Mouse (Mus musculus): Measurements from ENCODE around the gene Clip4.

GRCm38 (mm10) chr17:71752831-71753230 lies 15.4 kb upstream of the Clip4 start, which contains the start of gene Pcare:
- no peak for TF ChIP-seq MAFK (IDR thresholded peaks at IDR 0.05; ENCODE audit: insufficient replicate concordance, low read length)
- no peak for TF ChIP-seq ETS1 (conservative IDR thresholded peaks at IDR 0.05; ENCODE audit: low read depth, low read length)
- no peak for TF ChIP-seq USF1 (IDR thresholded peaks at IDR 0.05; ENCODE audit: low read depth, low read length)
- TF ChIP-seq CTCF (conservative IDR thresholded peaks at IDR 0.05 in 1 of 2, IDR thresholded peaks at IDR 0.05 in 1 of 2; ENCODE audit: low read depth in 2 of 2, low read length in 2 of 2), result no peak
- TF ChIP-seq POLR2A (IDR thresholded peaks at IDR 0.05; ENCODE audit: low read depth, low read length), result no peak
- TF ChIP-seq ZC3H11A (IDR thresholded peaks at IDR 0.05; ENCODE audit: low read depth, low read length), result no peak

Data from CH12.LX (cell line).